Comparison of ENCODE assay signal across 21 mouse cellular contexts in genomic region chr4:68487993-68488392, GRCm38 (mm10).
DNase-seq lines count a peak whose midpoint lies in the region; ATAC-seq and TF ChIP-seq lines count a peak whose summit lies in the region.
"Had no signal": no experiment of that assay in that cellular context is flagged by ENCODE, and none has a peak within 500 bp of the region (broad histone marks: within the 10 kb centered on the region; RNA-seq: fewer than 3 reads in every experiment).

No protein-coding gene starts in this region.

- H3K9me3 ChIP-seq in hindbrain, embryonic 14.5 days (ENCODE audit: control insufficient read depth, low read length), result no peaks in the 10 kb centered on the region
- no peaks in the 10 kb centered on the region for H3K9me3 ChIP-seq in midbrain, embryonic 13.5 days
- no peaks in the 10 kb centered on the region for H3K9me3 ChIP-seq in neural tube, embryonic 15.5 days (replicated peaks)
- H3K9me3 ChIP-seq: embryonic facial prominence, embryonic 12.5 days; kidney, embryonic 15.5 days; stomach, embryonic 15.5 days had no signal

- TF ChIP-seq CTCF in left cerebral cortex, adult 2 months (IDR thresholded peaks at IDR 0.05), result no peak

- no peak overlapping the region for H3K4me3 ChIP-seq in left cerebral cortex, adult 2 months
- H3K4me3 ChIP-seq in hindbrain, embryonic 14.5 days (replicated peaks; ENCODE audit: low read length), result no peak overlapping the region
- no peak overlapping the region for H3K4me3 ChIP-seq in midbrain, embryonic 13.5 days (replicated peaks)
- no peak overlapping the region for H3K4me3 ChIP-seq in neural tube, embryonic 15.5 days (replicated peaks)
- H3K4me3 ChIP-seq: embryonic facial prominence, embryonic 12.5 days; kidney, embryonic 15.5 days; stomach, embryonic 15.5 days had no signal

- WGBS in hindbrain, embryonic 14.5 days, result 14% methylated on average over 4 of the region's 4 CpGs
- WGBS in midbrain, embryonic 13.5 days, result 27% methylated on average over 4 of the region's 4 CpGs
- WGBS in neural tube, embryonic 15.5 days, result 29% methylated on average over 4 of the region's 4 CpGs

- H3K4me1 ChIP-seq in hindbrain, embryonic 14.5 days (replicated peaks; ENCODE audit: control insufficient read depth, insufficient read depth, low read length), result no peaks in the 10 kb centered on the region
- H3K4me1 ChIP-seq in midbrain, embryonic 13.5 days (replicated peaks), result peaks cover 5% of the 10 kb centered on the region; the same call in 1 of the 2 replicates
- H3K4me1 ChIP-seq in neural tube, embryonic 15.5 days, result no peaks in the 10 kb centered on the region
- H3K4me1 ChIP-seq: embryonic facial prominence, embryonic 12.5 days; kidney, embryonic 15.5 days; stomach, embryonic 15.5 days had no signal

- H3K27ac ChIP-seq in left cerebral cortex, adult 2 months, result no peak overlapping the region
- H3K27ac ChIP-seq in hindbrain, embryonic 14.5 days, result no peak overlapping the region
- no peak overlapping the region for H3K27ac ChIP-seq in midbrain, embryonic 13.5 days
- no peak overlapping the region for H3K27ac ChIP-seq in neural tube, embryonic 15.5 days (replicated peaks)
- H3K27ac ChIP-seq: embryonic facial prominence, embryonic 12.5 days; kidney, embryonic 15.5 days; stomach, embryonic 15.5 days had no signal

- no peaks in the 10 kb centered on the region for H3K27me3 ChIP-seq in hindbrain, embryonic 14.5 days (ENCODE audit: control insufficient read depth, insufficient read depth, low read length)
- no peaks in the 10 kb centered on the region for H3K27me3 ChIP-seq in midbrain, embryonic 13.5 days
- H3K27me3 ChIP-seq in neural tube, embryonic 15.5 days (replicated peaks), result no peaks in the 10 kb centered on the region
- H3K27me3 ChIP-seq: embryonic facial prominence, embryonic 12.5 days; kidney, embryonic 15.5 days; stomach, embryonic 15.5 days had no signal

- H3K36me3 ChIP-seq in hindbrain, embryonic 14.5 days (replicated peaks; ENCODE audit: control insufficient read depth, insufficient read depth), result no peaks in the 10 kb centered on the region
- H3K36me3 ChIP-seq in midbrain, embryonic 13.5 days, result no peaks in the 10 kb centered on the region
- H3K36me3 ChIP-seq in neural tube, embryonic 15.5 days, result no peaks in the 10 kb centered on the region
- H3K36me3 ChIP-seq: embryonic facial prominence, embryonic 12.5 days; kidney, embryonic 15.5 days; stomach, embryonic 15.5 days had no signal

- ATAC-seq in hindbrain, embryonic 14.5 days (ENCODE audit: low FRiP score), result peak; percentile 88
- ATAC-seq in midbrain, embryonic 13.5 days, result peak; percentile 85
- ATAC-seq in neural tube, embryonic 15.5 days (ENCODE audit: low FRiP score), result 0 out of 2 replicates have a peak, but pooled peaks have one; percentile 31
- ATAC-seq: forebrain, embryonic 16.5 days had no signal

- intact Hi-C loops in left cerebral cortex, postnatal 4 days (cut with DNase I), result no loop called here
- intact Hi-C loops in left cerebral cortex, adult 2 months (cut with DNase I), result no loop called here

- peak; percentile 70 for DNase-seq in left cerebral cortex, postnatal 4 days
- DNase-seq in left cerebral cortex, adult 2 months (ENCODE audit: extremely low spot score in 1 of 2, low spot score in 2 of 2), result no peak
- DNase-seq in hindbrain, embryonic 14.5 days (ENCODE audit: low spot score), result peak; percentile 61
- no peak for DNase-seq in layer of hippocampus, adult 11-12 months (ENCODE audit: low spot score)
- DNase-seq in adrenal gland, postnatal 10 days, result no peak
- no peak for DNase-seq in gastrocnemius, postnatal 10 days
- DNase-seq: adrenal gland, postnatal 14 days; B cell, adult 2 months; cerebellum, adult 8-10 months; gastrocnemius, postnatal 25 days; layer of hippocampus, postnatal 36 days; lung, adult 2 months; lung, postnatal 36 days; right cerebral cortex, adult 18-20 months; spleen, adult 18-20 months had no signal

- no peak overlapping the region for H3K9ac ChIP-seq in hindbrain, embryonic 14.5 days
- H3K9ac ChIP-seq in midbrain, embryonic 13.5 days (replicated peaks), result no peak overlapping the region
- no peak overlapping the region for H3K9ac ChIP-seq in neural tube, embryonic 15.5 days (replicated peaks)
- H3K9ac ChIP-seq: embryonic facial prominence, embryonic 12.5 days; kidney, embryonic 15.5 days; stomach, embryonic 15.5 days had no signal

- H3K4me2 ChIP-seq in hindbrain, embryonic 14.5 days (replicated peaks), result no peak overlapping the region
- H3K4me2 ChIP-seq in midbrain, embryonic 13.5 days (replicated peaks), result 0 out of 2 replicates have a peak overlapping the region, but pooled peaks have one; percentile 5
- H3K4me2 ChIP-seq in neural tube, embryonic 15.5 days, result no peak overlapping the region
- H3K4me2 ChIP-seq: embryonic facial prominence, embryonic 12.5 days; kidney, embryonic 15.5 days; stomach, embryonic 15.5 days had no signal

Comparison
In these comparisons a context has a peak if more than half of its experiments do, and no peak if none do; other contexts are left out.
1. DNase-seq: peak in left cerebral cortex, postnatal 4 days (single experiment) and hindbrain, embryonic 14.5 days (single experiment); none in left cerebral cortex, adult 2 months (0 of 2), layer of hippocampus, adult 11-12 months (single experiment), adrenal gland, postnatal 10 days (single experiment) and gastrocnemius, postnatal 10 days (single experiment).
2. ATAC-seq: peak in every context shown above with its lines; median percentile 88 in hindbrain, embryonic 14.5 days; 85 in midbrain, embryonic 13.5 days; 31 in neural tube, embryonic 15.5 days.